Mouse (Mus musculus) right cerebral cortex, postnatal 25 days (tissue): ENCODE results near the gene Prkg1.
"Not testable (repeated sequence)": the region's sequence is repeated elsewhere in the genome, so short reads cannot be mapped to it uniquely, and the experiment has no call there.

Source experiments
- DNase-seq: peaks from one replicate; pipeline ENCODE4 v3.0.0; 2022

The Prkg1 gene

GRCm38 (mm10) chr19:30553740-30554139 is 1211.1 kb downstream of the Prkg1 start:
- DNase-seq = no peak

DNA sequence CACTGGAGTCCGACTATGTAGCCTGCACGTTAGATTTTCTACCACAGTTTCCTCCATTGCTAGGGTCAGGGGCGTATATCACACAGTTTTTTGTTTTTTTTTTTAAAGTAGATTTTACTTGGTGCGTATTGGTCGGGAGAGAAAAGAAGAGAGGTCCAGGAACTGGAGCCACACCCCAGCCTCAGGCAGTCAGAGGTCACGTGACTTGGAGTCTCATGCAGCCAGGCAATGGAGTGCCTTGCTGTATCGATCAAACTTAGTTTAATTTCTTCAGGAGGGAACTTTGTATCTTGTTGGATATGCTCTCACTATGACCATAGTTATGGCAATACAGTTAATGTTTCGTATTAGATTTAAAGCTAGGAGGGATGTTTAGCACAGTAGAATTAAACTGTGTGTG is 1212.6 kb downstream of the Prkg1 start:
- DNase-seq = no peak

GRCm38 (mm10) chr19:30549854-30550647 is 1214.8 kb downstream of the Prkg1 start:
- DNase-seq = no peak

- DNase-seq = no peak
Measured at GRCm38 (mm10) chr19:30549044-30549853, 1215.6 kb downstream of the Prkg1 start, which contains the start of gene Dkk1. Gene Dkk1, minus strand, starts transcription at chr19:30549665.

DNA sequence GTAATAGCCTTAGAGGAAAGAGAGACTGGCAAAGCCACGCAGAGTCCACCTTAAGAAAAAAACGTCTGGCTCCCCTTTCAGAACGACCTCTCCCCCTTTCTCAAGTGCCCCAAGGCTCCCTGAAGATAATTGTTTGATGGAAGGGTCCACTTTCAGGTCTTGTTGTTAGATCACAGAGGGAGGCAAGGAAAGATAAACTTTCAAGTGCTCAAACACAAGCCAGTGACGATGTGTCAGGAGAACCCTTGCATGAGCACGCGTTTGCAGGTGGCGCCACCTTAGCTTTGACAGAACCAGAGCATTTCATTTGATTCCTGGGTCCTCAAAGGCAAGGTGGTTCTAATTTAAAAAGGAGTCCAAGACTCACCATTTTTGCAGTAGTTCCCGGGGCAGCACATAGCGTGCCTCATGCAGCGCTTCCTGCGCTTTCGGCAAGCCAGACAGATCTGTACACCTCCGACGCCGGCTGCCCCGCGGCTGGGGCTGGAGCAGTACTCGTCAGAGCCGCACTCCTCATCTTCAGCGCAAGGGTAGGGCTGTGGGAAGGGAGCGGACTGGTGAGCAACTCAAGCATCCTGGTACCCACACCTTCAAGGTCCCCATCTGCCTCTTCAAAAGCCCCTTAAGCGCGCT is 1216.3 kb downstream of the Prkg1 start:
- DNase-seq = peak; percentile 10

GRCm38 (mm10) chr19:30539365-30539941 is 1225.4 kb downstream of the Prkg1 start:
- DNase-seq = not testable (repeated sequence)

- no peak for DNase-seq
Measured at GRCm38 (mm10) chr19:30516771-30517170, 1248.1 kb downstream of the Prkg1 start.
